Mouse (Mus musculus): ENCODE results near the gene Swsap1.

DNA sequence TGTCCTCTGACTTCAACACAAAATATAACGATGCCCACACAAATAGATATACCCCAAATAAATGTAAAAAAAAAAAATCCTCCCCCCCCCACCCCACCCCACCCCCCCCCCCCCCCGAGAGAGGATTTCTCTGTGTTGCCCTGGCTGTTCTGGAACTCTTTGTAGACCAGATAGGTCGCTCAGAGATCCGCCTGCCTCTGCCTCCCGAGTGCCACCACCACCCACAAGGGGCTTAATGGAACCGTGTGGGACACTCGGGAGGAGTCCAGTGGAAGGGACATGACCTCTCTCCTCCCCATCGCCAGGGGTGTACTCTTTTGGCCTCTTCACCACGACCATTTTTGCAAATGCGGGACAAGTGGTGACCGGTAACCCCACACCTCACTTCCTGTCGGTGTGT, 12.5 kb upstream of the Swsap1 start:
- TF ChIP-seq CTCF (IDR thresholded peaks at IDR 0.05; ENCODE audit: low read depth) (no peak), EP300 (IDR thresholded peaks at IDR 0.05; ENCODE audit: low read depth) (no peak)

Data from liver, postnatal 0 days (tissue).